Mouse (Mus musculus) liver, embryonic 16.5 days (tissue): Measurements from ENCODE around the gene Rnf41. TPM values are rescaled to one million over a fixed set of nuclear protein-coding genes. Genes with fewer than 3 reads are reported as not detected.

Experiments
- ATAC-seq: fragments of 200-750 bp; cut with Nextera tagmentation; 2 replicates; pipeline ENCODE4 v1.8.0; 2017; ENCODE audit warnings: low read depth, mild to moderate bottlenecking, moderate number of reproducible peaks, moderate library complexity
- H3K27ac ChIP-seq: fragments of 300-500 bp; sonication (generic); 2 replicates; pipeline ENCODE4 v1.5.1; 2014; ENCODE audit warnings: mild to moderate bottlenecking, low read length
- H3K27me3 ChIP-seq: fragments of 300-500 bp; sonication (generic); 2 replicates; pipeline ENCODE4 v1.6.1; 2014; ENCODE audit warnings: low read depth, low read length, mixed read lengths; ENCODE audit not compliant: control insufficient read depth, insufficient read depth
- H3K36me3 ChIP-seq: fragments of 300-500 bp; sonication (generic); 2 replicates; pipeline ENCODE4 v1.6.1; 2014; ENCODE audit warnings: mild to moderate bottlenecking; ENCODE audit not compliant: control insufficient read depth, insufficient read depth
- H3K4me1 ChIP-seq: fragments of 300-500 bp; sonication (generic); 2 replicates; pipeline ENCODE4 v1.6.1; 2014; ENCODE audit warnings: low read depth, low read length, mixed read lengths; ENCODE audit not compliant: control insufficient read depth
- H3K4me2 ChIP-seq: fragments of 300-500 bp; sonication (generic); 2 replicates; pipeline ENCODE4 v1.6.1; 2014; ENCODE audit warnings: low read depth, low read length, mixed read lengths
- H3K4me3 ChIP-seq: fragments of 300-500 bp; sonication (generic); 2 replicates; pipeline ENCODE4 v1.5.1; 2014; ENCODE audit warnings: low read depth, mild to moderate bottlenecking, low read length
- H3K9ac ChIP-seq: fragments of 300-500 bp; sonication (generic); 2 replicates; pipeline ENCODE4 v1.6.1; 2014; ENCODE audit warnings: low read depth, low read length
- H3K9me3 ChIP-seq: fragments of 300-500 bp; sonication (generic); replicated peaks from 2 replicates; pipeline ENCODE4 v1.6.1; 2016; ENCODE audit warnings: low read length; ENCODE audit not compliant: control insufficient read depth
- WGBS: fragments of 180-500 bp; shearing (Covaris S2); extraction: QIAGEN DNeasy Blood & Tissue Kit; methylation state at CpG from one replicate; pipeline ENCODE4 v1.1.7; 2014; ENCODE audit not compliant: insufficient replicate concordance; 5-methylcytosine and 5-hydroxymethylcytosine counted together
- microRNA-seq: library from miRNA; unstranded; fragments of <30 nt; microRNA quantifications from one replicate; pipeline ENCODE4, GENCODE M21; 2016
- polyA plus RNA-seq: library from polyadenylated mRNA; unstranded; fragments of >200 nt; fragmentation: Nextera tagmentation; extraction: Ambion mirVana; gene quantifications from 2 replicates; pipeline ENCODE4 v1.2.1, GENCODE M21; 2015

Gene Rnf41
- polyA plus RNA-seq, 1 experiment from 2014 or later: 8.3 TPM

DNA sequence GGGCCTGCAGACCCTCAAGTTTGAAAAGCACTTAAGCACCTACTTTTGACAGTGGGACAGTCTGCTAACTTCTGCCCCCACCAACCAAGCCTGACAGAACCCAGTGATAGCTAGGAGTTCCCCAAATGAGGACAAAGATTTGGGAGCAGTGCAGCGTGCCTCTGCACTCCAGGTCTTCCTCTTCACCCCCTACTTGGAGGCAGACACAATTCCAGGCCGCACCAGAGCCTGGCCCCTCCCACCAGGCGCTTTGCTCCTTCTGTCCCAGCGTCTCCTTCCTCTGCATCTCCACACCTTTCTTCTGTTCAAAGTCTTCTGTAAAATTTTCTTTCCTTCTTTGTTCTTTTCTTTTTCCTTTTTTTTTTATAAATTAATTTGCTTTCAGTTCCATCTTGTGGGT is 78.3 kb downstream of the Rnf41 start:
- Histone ChIP-seq H3K4me1 (peaks cover 26% of the 10 kb centered on the region), H3K36me3 (peaks cover 55% of the 10 kb centered on the region), H3K27me3 (no peaks in the 10 kb centered on the region), H3K4me2 (no peak overlapping the region), H3K4me3 (no peak overlapping the region), H3K9me3 (no peaks in the 10 kb centered on the region), H3K27ac (no peak overlapping the region; the same call in 1 of the 2 replicates), H3K9ac (no peak overlapping the region)
- 78% methylated on average over 4 of the region's 4 CpGs for WGBS
- ATAC-seq: no peak

DNA sequence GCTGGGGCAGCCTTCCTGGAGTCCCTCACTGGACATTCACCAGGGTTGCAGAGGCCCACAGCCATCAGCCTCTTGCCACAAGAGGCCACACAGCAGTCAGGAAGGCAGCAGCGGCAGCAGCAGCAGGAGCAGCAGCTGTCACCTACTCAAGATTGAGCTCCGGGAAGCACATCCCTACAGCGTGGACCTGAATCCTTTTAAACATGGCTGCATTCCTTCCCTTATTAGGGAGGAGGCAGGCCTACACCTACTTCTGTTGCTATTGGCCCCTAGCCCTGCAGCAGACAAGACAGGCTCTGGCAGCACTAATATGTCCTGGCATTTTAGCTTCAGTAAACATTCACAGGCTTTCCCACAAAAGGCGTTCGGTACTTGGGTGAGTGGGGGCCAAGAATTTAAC is 78.8 kb downstream of the Rnf41 start:
- peaks cover 30% of the 10 kb centered on the region for H3K4me1 ChIP-seq
- no peak for ATAC-seq
- no peak overlapping the region for H3K9ac ChIP-seq
- H3K4me3 ChIP-seq: no peak overlapping the region
- H3K27me3 ChIP-seq: no peaks in the 10 kb centered on the region
- 72% methylated on average over 5 of the region's 5 CpGs for WGBS
- H3K9me3 ChIP-seq: no peaks in the 10 kb centered on the region
- peaks cover 55% of the 10 kb centered on the region for H3K36me3 ChIP-seq
- H3K4me2 ChIP-seq: no peak overlapping the region
- H3K27ac ChIP-seq: no peak overlapping the region; the same call in 1 of the 2 replicates

DNA sequence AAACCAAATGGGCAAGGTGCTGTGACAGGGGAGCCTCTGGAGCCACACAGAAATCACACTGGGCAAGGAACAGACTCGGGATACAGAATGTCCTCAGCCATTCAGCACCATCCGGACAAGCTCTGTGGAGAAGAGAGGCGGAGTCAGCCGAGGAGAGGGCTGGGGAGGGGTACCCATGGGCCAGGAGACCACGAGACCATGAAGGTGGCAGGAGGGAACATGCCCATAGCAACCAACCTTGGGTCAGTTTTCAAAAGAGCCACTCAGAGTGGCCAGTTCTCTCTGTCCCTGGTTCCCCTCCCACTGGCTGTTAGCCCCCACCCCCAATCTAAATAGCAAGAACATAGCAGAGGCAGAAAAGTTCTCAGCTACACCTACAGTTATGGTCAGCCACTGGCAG is 79.5 kb downstream of the Rnf41 start:
- ATAC-seq: no peak
- H3K27ac ChIP-seq: no peak overlapping the region
- H3K4me3 ChIP-seq: no peak overlapping the region
- no peak overlapping the region for H3K9ac ChIP-seq
- WGBS: 80% methylated on average over 5 of the region's 5 CpGs
- no peak overlapping the region for H3K4me2 ChIP-seq
- peaks cover 34% of the 10 kb centered on the region for H3K4me1 ChIP-seq
- H3K27me3 ChIP-seq: no peaks in the 10 kb centered on the region
- peaks cover 48% of the 10 kb centered on the region for H3K36me3 ChIP-seq
- H3K9me3 ChIP-seq: no peaks in the 10 kb centered on the region

Small RNA genes within 50 kb of the gene (microRNA-seq; reads per million reads assigned to microRNA genes)
- not detected for gene Gm25361
- gene Gm26308: not detected
- not detected for gene Mir6914
- not detected for gene Mir6915
- not detected for gene Mir8105

Other genes starting within 250 kb of the Rnf41 start
- 5.5 and 7.3 TPM in 2 replicates for gene Rbms2, start 231.4 kb upstream of the Rnf41 start, polyA plus RNA-seq
- 14.8 and 21.4 TPM in 2 replicates for gene Gls2, start 217.2 kb upstream of the Rnf41 start, polyA plus RNA-seq
- gene Spryd4, start 199.8 kb upstream of the Rnf41 start, polyA plus RNA-seq: 28.0 and 30.8 TPM in 2 replicates
- 0.05 TPM in 1 of 2 replicates, not detected in the other for gene Mip, start 185.8 kb upstream of the Rnf41 start, polyA plus RNA-seq
- gene Timeless, start 179.6 kb upstream of the Rnf41 start, polyA plus RNA-seq: 23.5 and 23.6 TPM in 2 replicates
- 1.4 and 1.9 TPM in 2 replicates for gene Apon, start 157.6 kb upstream of the Rnf41 start, polyA plus RNA-seq
- 212 and 253 TPM in 2 replicates for gene Apof, start 143.0 kb upstream of the Rnf41 start, polyA plus RNA-seq
- gene Stat2, start 141.1 kb upstream of the Rnf41 start, polyA plus RNA-seq: 7.8 and 9.5 TPM in 2 replicates
- gene Il23a, start 112.9 kb upstream of the Rnf41 start, polyA plus RNA-seq: 0.06 and 0.12 TPM in 2 replicates
- gene Pan2, start 108.3 kb upstream of the Rnf41 start, polyA plus RNA-seq: 13.2 and 14.8 TPM in 2 replicates
- 86.6 and 92.8 TPM in 2 replicates for gene Cnpy2, start 89.2 kb upstream of the Rnf41 start, polyA plus RNA-seq
- gene Cs, start 73.9 kb upstream of the Rnf41 start, polyA plus RNA-seq: 102 and 107 TPM in 2 replicates
- gene Coq10a, start 42.7 kb upstream of the Rnf41 start, polyA plus RNA-seq: 0.65 and 0.96 TPM in 2 replicates
- gene Ankrd52, start 34.5 kb upstream of the Rnf41 start, polyA plus RNA-seq: 4.0 and 4.3 TPM in 2 replicates
- gene Slc39a5, start 10.4 kb upstream of the Rnf41 start, polyA plus RNA-seq: 76.8 and 88.2 TPM in 2 replicates
- gene Nabp2, start 165 bp upstream of the Rnf41 start, polyA plus RNA-seq: 31.6 and 31.7 TPM in 2 replicates
- 20.3 and 22.6 TPM in 2 replicates for gene Smarcc2, start 47.6 kb downstream of the Rnf41 start, polyA plus RNA-seq
- 448 and 465 TPM in 2 replicates for gene Myl6, start 82.5 kb downstream of the Rnf41 start, polyA plus RNA-seq
- gene Myl6b, start 87.0 kb downstream of the Rnf41 start, polyA plus RNA-seq: 1.8 and 2.0 TPM in 2 replicates
- gene Esyt1, start 114.2 kb downstream of the Rnf41 start, polyA plus RNA-seq: 10.3 and 10.5 TPM in 2 replicates
- 4.9 and 5.7 TPM in 2 replicates for gene Zc3h10, start 136.1 kb downstream of the Rnf41 start, polyA plus RNA-seq
- gene Rpl41, start 137.6 kb downstream of the Rnf41 start, polyA plus RNA-seq: 2,106 and 2,245 TPM in 2 replicates
- gene Pa2g4, start 154.3 kb downstream of the Rnf41 start, polyA plus RNA-seq: 96.2 and 103 TPM in 2 replicates
- 4.2 and 5.2 TPM in 2 replicates for gene Erbb3, start 178.0 kb downstream of the Rnf41 start, polyA plus RNA-seq
- 301 and 353 TPM in 2 replicates for gene Rps26, start 215.1 kb downstream of the Rnf41 start, polyA plus RNA-seq
- 0.08 and 0.15 TPM in 2 replicates for gene Ikzf4, start 234.3 kb downstream of the Rnf41 start, polyA plus RNA-seq